Comparison of ENCODE assay signal across 15 mouse cellular contexts in the genomic region with DNA sequence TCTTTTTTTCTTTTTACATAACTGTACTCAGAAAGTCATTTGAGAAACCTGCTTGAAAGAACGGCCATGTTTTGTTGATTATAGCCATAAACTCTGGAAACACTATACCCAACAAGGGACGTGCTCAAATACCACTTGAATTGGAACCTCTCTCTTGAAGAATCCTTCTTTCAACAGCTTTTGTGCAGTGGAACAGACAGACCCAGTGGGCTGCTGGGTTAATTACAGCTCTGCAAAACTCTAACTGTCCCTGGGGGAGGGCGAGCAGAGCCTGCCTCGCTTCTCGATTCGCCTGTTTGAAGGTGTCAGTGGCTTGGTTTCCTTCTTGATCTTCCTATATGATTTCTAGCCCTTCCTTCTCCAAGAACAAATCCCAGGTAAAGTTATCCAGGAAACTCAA.
"Had no signal": no experiment of that assay in that cellular context is flagged by ENCODE, and none has a peak within 500 bp of the region (broad histone marks: within the 10 kb centered on the region; RNA-seq: fewer than 3 reads in every experiment).

No protein-coding gene starts in this region.

- H3K27ac ChIP-seq: lung, embryonic 15.5 days; macrophage; midbrain, embryonic 13.5 days; midbrain, embryonic 15.5 days; neural tube, embryonic 12.5 days had no signal

- ATAC-seq: lung, postnatal 0 days; midbrain, embryonic 13.5 days; midbrain, embryonic 15.5 days had no signal

- H3K27me3 ChIP-seq: lung, embryonic 15.5 days; midbrain, embryonic 15.5 days; neural tube, embryonic 12.5 days had no signal

- H3K9me3 ChIP-seq: lung, embryonic 15.5 days; midbrain, embryonic 13.5 days; midbrain, embryonic 15.5 days; neural tube, embryonic 12.5 days had no signal

- H3K4me2 ChIP-seq: lung, embryonic 15.5 days; midbrain, embryonic 11.5 days; midbrain, embryonic 13.5 days; midbrain, embryonic 15.5 days; neural tube, embryonic 12.5 days had no signal

- H3K36me3 ChIP-seq: lung, embryonic 15.5 days; midbrain, embryonic 13.5 days; midbrain, embryonic 15.5 days; neural tube, embryonic 12.5 days had no signal

- H3K4me3 ChIP-seq: lung, embryonic 15.5 days; megakaryocyte, embryonic 14.5 days; midbrain, embryonic 13.5 days; midbrain, embryonic 15.5 days; neural tube, embryonic 12.5 days had no signal

- DNase-seq: lung, adult 2 months; lung, postnatal 14 days; lung, postnatal 36 days; right cerebral cortex, postnatal 14 days; thymus, adult 18-20 months; thymus, postnatal 14 days; thymus, postnatal 36 days had no signal

- H3K9ac ChIP-seq: lung, embryonic 15.5 days; midbrain, embryonic 13.5 days; midbrain, embryonic 15.5 days; neural tube, embryonic 12.5 days had no signal
